Mouse (Mus musculus): ENCODE data around the gene Galntl5. TPM values are rescaled to one million over a fixed set of nuclear protein-coding genes. Genes with fewer than 3 reads are reported as not detected.
"Not testable (repeated sequence)": the region's sequence is repeated elsewhere in the genome, so short reads cannot be mapped to it uniquely, and the experiment has no call there.

Gene Galntl5
- total RNA-seq, 2 experiments from 2014 or later = not detected

- no peak for TF ChIP-seq CTCF (IDR thresholded peaks at IDR 0.05)
- no peak for DNase-seq
- peak within 1 kb of the TSS; percentile 87 for H3K27ac ChIP-seq
- H3K4me3 ChIP-seq = peak within 1 kb of the TSS; percentile 86
- intact Hi-C loops (cut with DNase I) = loop anchor here (5.0 kb wide), 1 partner anchor 124 kb away; no protein-coding TSS in a partner anchor
These were observed 40.3 kb downstream of the Galntl5 start, which contains the start of gene Galnt11 for GRCm38 (mm10) chr5:25221604-25222003. Gene Galnt11 (plus strand): TSS chr5:25221904.

DNA sequence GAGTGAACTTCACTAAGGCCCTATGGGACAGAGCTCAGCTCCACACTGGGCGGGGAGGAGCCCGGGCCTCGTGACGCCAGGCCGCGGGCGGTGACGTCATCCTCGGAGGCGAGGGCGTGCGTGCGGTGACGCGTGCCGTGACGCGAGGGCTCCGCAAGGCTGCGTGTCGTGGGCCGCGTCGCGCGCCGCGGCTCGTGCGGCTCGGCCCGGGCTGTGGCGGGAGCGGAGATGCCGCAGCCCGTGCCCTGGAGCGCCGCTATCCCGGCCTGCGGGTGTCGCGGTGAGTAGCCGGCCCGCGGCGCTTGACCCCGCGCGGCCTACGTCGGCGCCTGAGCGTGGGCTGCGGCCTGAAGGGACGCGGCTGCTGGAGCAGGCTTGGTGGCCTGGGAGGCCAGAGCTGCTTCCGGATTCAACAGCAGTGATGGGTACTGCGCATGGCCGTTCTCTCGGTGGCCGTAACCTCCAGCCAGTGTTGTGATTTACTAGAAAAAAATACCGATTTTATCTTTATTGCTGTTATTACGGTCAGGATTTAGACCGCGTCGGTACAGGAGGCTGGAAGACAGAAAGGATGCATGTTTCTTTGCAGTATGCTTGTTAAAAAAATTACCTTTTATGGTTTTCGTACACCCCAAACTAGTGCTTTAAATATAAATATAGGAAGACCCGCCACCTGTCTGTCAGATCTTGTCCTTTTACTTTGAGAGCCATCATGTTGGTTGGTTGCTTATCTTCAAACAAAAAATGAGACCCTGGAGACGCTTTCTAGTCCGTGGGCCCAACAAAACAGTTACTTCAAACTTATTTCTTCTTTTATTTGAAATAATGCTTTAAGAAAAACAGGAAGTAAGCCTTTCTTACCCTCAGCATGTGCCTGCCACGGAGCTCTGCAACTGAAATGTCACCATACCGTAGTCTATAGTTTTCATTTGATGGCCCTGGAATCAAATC is 41.8 kb downstream of the Galntl5 start, which contains the start of gene E130116L18Rik:
TSS of gene E130116L18Rik (minus strand) at position 402 of the 951 bp plus-strand sequence.
- Histone ChIP-seq H3K27ac (peak within 1 kb of the TSS; percentile 87), H3K4me3 (peak within 1 kb of the TSS; percentile 86)
- intact Hi-C loops (cut with DNase I) = loop anchor here (5.0 kb wide), 1 partner anchor 126 kb away; no protein-coding TSS in a partner anchor
- TF ChIP-seq CTCF (IDR thresholded peaks at IDR 0.05) = no peak
- peak; percentile 92 for DNase-seq

- intact Hi-C loops (cut with DNase I) = loop anchor here (5.0 kb wide), 1 partner anchor 127 kb away; no protein-coding TSS in a partner anchor
- H3K4me3 ChIP-seq, DNase-seq, H3K27ac ChIP-seq: not testable (repeated sequence)
These were observed 43.1 kb downstream of the Galntl5 start for GRCm38 (mm10) chr5:25224377-25224776.

DNA sequence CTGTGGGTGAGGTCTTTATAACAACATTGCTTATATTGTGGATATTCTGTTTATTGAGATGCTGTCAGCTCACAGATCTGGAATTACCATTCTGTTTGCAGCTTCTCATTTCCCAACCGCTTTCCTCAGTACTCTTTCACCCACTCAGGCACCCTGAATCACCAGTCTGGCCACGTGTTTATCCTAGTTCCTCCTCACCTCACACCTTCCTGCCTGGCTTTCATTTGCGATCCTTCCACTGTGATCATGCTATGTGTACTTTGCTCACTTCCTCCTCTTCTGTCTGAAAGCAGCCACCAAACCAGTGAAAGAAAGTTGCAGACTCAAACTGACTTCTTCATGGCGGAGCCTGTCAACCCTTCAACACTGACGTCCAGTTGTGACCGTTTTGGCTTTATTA is 61.8 kb downstream of the Galntl5 start:
- no peak for DNase-seq

DNA sequence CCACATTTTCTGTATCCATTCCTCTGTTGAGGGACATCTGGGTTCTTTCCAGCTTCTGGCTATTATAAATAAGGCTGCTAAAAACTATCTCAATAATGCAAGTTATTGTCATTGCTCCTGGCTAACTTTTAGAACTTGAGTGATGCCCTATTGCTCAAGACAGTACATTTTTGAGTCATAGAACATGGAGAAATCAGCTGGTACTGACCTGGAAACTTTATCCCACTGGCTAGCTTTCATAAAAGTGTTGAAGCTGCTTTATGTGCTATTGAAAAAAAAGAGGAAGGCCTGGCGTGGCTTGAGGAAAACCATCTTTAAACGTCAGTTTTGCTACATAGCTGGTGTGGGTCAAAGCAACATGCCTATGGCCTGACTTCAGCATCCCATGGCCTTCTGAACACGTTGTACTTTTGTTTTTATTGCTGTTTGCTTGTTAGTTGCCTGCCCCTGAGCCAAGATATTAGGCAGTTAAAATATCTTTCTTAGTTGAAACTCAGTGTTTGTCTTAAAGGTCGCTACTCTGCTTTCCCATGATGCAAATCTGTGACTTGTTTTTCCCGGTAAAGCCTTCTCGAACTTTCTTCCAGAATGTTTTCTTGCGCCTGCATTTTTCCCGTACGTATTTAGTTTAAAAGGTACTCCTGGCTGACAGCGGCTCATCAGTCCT is 64.7 kb downstream of the Galntl5 start:
- Histone ChIP-seq H3K4me3 (no peak overlapping the region), H3K27ac (no peak overlapping the region)
- TF ChIP-seq CTCF (IDR thresholded peaks at IDR 0.05) = no peak
- no peak for DNase-seq
- intact Hi-C loops (cut with DNase I) = no loop called here

More for the DNA sequence above, 61.8 kb downstream of the Galntl5 start:
- intact Hi-C loops (cut with DNase I) = no loop called here
- H3K4me3 ChIP-seq = no peak overlapping the region
- no peak for TF ChIP-seq CTCF (IDR thresholded peaks at IDR 0.05)
- H3K27ac ChIP-seq = no peak overlapping the region

- intact Hi-C loops (cut with DNase I) = no loop called here
- TF ChIP-seq CTCF (IDR thresholded peaks at IDR 0.05) = no peak
- Histone ChIP-seq H3K4me3 (no peak overlapping the region), H3K27ac (no peak overlapping the region)
- DNase-seq = no peak
These were observed 65.2 kb downstream of the Galntl5 start for GRCm38 (mm10) chr5:25246473-25246865.

- intact Hi-C loops (cut with DNase I) = no loop called here
- no peak for TF ChIP-seq CTCF (IDR thresholded peaks at IDR 0.05)
- no peak for DNase-seq
- no peak overlapping the region for H3K4me3 ChIP-seq
- H3K27ac ChIP-seq = no peak overlapping the region
These were observed 65.8 kb downstream of the Galntl5 start for GRCm38 (mm10) chr5:25247036-25247435.

GRCm38 (mm10) chr5:25252423-25252822 is 71.2 kb downstream of the Galntl5 start:
- no peak overlapping the region for H3K4me3 ChIP-seq
- no peak overlapping the region for H3K27ac ChIP-seq
- DNase-seq = no peak
- intact Hi-C loops (cut with DNase I) = no loop called here
- no peak for TF ChIP-seq CTCF (IDR thresholded peaks at IDR 0.05)

DNA sequence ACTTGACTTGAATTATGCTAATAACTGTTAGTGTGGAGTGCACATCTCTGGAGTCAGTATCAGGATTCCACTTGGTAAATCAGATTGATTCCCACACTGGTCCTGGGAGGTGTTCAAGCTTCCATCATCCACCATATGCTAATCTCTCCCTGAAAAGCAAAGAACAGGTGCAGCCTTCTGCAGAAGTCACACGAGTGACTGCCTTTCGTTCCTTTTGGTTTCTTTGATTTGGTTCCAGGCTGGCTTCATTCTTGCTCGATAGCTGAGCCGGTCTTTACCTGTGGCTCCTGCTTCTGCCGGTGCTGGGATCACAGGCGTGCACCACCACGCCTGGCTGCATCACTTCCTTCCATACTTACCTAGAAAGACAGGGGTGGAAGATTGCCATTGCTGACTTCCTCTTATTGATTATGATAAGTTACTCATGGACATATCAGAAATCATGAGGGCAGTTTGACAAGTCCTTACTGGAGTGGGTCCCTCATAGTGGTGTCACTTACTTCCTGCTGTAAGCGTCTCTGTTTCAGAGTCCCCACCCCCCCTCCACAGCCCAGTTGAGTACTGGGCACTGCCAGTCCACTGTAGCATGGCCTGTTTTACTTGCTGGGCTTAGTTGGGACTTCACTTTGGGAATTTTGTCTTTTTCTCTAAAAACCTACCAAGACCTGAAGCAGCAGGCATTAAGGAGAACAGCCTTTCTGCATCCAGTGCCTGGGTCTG is 71.7 kb downstream of the Galntl5 start:
- H3K4me3 ChIP-seq = no peak overlapping the region
- TF ChIP-seq CTCF (IDR thresholded peaks at IDR 0.05) = no peak
- intact Hi-C loops (cut with DNase I) = no loop called here
- H3K27ac ChIP-seq = no peak overlapping the region
- no peak for DNase-seq

DNA sequence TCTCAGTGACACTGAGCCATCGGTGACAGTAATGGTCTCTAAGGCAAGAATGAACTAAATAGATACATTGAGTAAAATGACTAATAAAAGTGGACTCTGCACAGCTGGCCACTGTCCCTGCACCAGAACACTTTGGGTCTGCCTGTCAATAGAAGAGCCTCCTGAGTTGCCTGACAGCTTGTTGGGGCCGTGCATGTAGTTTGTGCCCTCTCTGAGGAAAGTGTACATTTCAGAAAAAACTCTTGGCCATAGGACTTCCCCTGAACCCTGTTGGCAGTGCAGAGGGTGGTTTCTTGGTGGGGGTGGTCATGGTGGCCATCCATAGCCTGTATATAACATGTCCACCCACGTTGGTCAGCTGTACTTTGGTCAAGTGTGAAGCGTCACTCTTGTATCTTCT is 73.2 kb downstream of the Galntl5 start:
- Histone ChIP-seq H3K4me3 (no peak overlapping the region), H3K27ac (no peak overlapping the region)
- no peak for DNase-seq
- TF ChIP-seq CTCF (IDR thresholded peaks at IDR 0.05) = no peak
- intact Hi-C loops (cut with DNase I) = no loop called here

GRCm38 (mm10) chr5:25256686-25257085 is 75.4 kb downstream of the Galntl5 start:
- Histone ChIP-seq H3K4me3 (no peak overlapping the region), H3K27ac (no peak overlapping the region)
- no peak for TF ChIP-seq CTCF (IDR thresholded peaks at IDR 0.05)
- intact Hi-C loops (cut with DNase I) = no loop called here
- no peak for DNase-seq

DNA sequence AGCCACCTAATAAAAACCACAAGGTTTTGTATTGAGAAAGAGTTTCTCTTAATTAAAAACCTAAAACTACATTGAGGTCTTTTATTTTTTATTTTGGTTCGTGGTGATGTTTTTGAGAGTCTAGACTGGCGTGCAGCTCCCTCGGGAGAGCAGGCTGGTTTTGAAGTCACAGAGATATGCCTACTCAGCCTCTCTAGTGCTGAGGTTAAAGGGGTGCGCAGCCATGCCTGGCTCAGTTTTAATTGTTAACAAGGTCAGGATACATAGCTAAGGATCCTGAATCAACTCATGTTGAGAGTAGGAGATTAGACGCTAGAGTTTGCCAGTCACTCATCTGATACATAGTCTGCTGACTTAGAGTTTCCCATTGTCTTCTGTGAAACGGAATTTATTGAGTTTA is 80.2 kb downstream of the Galntl5 start:
- Histone ChIP-seq H3K4me3 (no peak overlapping the region), H3K27ac (no peak overlapping the region)
- intact Hi-C loops (cut with DNase I) = no loop called here
- no peak for DNase-seq
- TF ChIP-seq CTCF (IDR thresholded peaks at IDR 0.05) = no peak

Data from gastrocnemius, adult 2 months (tissue).